Mouse (Mus musculus) heart, postnatal 25 days (tissue): Measurements from ENCODE around the gene Apoa4. TPM values are rescaled to one million over a fixed set of nuclear protein-coding genes. Genes with fewer than 3 reads are reported as not detected.

Experiments used
- DNase-seq: peaks from one replicate; pipeline ENCODE4 v3.0.0; 2022; ENCODE audit warnings: low spot score
- intact Hi-C: fragments of 180-260 bp; cut with DNase I; formaldehyde crosslinking; loops from one replicate; pipeline ENCODE4 v1.15.1; 2025
- total RNA-seq, 2 experiments: library from RNA; stranded (reverse); gene quantifications; 2 replicates each; pipeline ENCODE4 v1.2.3; 2021

The Apoa4 gene
- total RNA-seq, 2 experiments from 2014 or later: not detected

DNA sequence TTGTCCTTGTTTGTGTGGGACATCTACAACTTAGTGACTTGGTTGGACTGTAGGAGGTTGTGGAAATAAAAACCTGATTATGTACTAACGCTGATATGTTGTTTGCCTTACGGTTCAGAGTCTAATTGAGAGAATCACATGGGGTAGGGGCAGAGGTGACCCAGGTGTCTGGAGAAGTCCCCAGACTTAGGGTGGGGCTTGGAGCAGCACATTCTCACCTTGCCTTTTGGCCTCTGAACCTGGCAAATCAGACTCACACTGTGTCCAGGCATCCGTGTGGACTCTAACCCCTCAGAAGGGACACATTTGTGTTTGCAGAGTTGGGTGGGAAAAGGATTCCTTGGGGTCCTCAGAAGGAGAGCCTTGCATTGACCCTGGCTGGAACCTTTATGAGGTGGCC, 16.4 kb upstream of the Apoa4 start:
- no peak for DNase-seq
- intact Hi-C loops: no loop called here

DNA sequence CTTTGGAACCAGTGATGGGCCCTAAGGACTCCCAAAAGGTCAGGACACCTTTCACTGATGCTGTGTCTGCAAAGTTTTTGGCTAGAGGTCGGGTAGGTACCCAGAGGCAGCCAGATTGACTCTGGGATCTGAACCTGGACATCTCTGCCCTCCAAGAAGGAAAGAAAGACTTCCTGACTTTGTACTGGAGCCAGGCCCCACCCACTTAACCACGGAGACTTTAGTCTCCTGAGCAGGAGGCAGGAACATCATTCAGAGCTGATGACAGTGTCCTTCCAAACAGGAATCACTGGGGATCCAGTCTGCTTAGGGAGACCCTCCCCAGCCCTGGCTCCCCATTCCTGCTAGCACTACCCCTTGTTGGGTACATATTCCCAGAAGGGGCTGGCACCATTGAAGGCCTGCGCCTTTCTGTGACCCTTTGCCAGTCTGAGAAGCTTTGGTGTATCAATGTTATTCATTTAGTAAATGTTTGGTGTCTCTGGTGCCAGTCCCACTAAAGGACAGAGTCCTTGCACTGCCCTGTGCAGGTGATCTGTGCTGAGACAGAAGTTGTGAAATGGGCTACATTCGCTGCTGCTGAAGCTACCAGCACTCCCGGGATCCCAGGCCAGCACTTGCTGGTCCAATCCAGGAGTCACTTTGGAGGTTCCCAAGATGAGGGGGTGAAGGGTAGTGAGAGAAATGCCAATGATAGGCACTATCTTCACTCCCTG, 15.4 kb upstream of the Apoa4 start:
- intact Hi-C loops: no loop called here
- no peak for DNase-seq

DNA sequence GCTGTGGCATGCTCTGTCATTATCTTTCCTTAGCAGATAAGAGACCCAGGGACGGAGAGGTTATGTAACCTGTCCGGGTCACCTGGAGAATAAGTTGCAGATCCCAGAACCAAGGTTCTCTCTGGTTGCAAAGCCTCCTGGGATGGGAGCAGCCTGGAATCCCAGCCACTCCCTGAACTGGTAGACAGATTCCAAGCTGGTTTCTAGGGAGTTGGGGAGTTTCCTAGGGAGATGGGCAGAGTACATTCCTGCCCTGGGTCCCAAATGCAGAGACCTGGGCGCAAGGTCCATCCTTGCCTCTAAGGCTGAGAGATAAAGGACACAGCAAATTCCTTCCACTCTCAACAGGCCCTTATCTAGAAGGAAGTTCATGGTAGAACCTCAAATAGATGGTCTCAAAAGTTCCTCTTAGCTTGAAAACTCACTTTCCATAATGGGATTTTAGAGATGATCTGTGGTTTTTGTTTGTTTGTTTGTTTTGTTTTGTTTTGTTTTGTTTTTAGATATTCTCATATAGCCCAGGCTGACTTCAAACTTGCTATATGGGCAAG, 13.4 kb upstream of the Apoa4 start:
- DNase-seq: no peak
- intact Hi-C loops: no loop called here

GRCm38 (mm10) chr9:46228491-46228890, 12.0 kb upstream of the Apoa4 start, which contains the start of gene Apoa1:
Gene Apoa1, plus strand, starts transcription at chr9:46228580.
- intact Hi-C loops: no loop called here
- no peak for DNase-seq

- intact Hi-C loops: no loop called here
- DNase-seq: peak; percentile 60
Observed at GRCm38 (mm10) chr9:46229573-46230449, 10.7 kb upstream of the Apoa4 start.

GRCm38 (mm10) chr9:46230450-46230975, 10.0 kb upstream of the Apoa4 start:
- no peak for DNase-seq
- intact Hi-C loops: no loop called here

DNA sequence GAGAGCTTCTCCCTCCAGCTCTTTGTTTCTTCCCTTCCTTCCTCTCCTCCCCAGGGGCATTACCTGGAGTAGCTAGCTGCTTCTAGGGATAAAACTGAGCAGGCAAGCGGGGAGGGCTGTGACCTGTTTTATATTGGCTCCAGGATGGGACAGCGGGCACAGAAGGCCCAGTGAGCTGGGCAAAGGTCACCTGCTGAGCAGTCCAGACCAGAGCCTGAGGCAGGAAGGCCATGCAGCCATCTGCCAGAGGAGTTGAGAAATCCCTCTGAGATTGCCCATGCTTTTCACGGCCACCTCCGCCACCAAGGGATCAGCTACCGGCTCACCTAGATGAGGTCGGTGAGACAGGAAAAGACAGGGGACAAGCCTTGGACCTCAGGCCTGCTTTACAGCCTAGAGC, 5.3 kb upstream of the Apoa4 start:
- intact Hi-C loops: no loop called here
- DNase-seq: no peak

DNA sequence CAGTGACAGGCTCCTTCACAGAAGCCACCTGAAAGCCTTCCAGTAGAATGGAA, 5.1 kb upstream of the Apoa4 start, which contains the start of gene Apoc3:
Apoc3 (minus strand) TSS at position 41 of the 53 bp plus-strand sequence.
- intact Hi-C loops: no loop called here
- DNase-seq: no peak

DNA sequence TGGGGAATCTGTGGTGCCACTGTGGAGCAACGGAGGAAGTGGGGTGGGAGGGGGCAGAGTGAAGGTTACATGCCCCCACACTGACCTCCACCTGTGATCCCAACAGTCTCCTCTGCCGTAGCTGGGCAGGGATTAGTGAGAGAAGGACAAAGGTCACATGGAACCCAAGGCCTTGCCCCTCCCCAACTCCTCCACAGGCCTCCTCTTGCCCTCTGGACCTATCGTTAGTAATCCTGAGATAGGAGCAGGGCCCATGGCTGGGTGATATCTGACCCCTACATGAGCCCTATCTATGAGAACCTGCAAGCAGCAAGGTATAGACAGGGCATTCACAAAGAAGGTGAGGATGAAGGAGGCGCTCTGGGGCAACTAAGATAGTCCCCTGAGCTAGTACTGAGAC, 4.8 kb upstream of the Apoa4 start:
- DNase-seq: no peak
- intact Hi-C loops: no loop called here

DNA sequence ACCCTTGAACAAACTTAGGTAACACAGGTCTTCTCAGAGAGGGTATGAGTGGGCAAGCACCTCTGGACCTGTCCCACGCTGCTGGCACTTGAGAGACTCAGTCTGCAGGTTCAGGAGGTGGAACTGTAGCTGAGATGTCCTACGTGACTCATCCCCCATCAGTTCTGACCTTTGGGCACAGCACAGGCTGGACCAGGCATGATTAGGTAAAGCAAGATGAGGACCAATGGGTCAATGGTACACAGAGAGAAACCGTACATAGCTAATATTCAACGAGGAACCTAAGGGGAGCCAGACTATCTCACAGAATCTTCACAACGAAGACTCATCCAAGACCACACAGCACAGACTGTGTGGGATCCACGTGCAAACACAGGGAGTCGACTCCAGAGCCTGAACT, 1.6 kb upstream of the Apoa4 start:
- intact Hi-C loops: no loop called here
- DNase-seq: no peak

GRCm38 (mm10) chr9:46241818-46242217, 1.3 kb downstream of the Apoa4 start:
- DNase-seq: no peak
- intact Hi-C loops: no loop called here

- intact Hi-C loops: no loop called here
Observed at GRCm38 (mm10) chr9:46243122-46243521, 2.6 kb downstream of the Apoa4 start.

GRCm38 (mm10) chr9:46243584-46243983, 3.1 kb downstream of the Apoa4 start:
- DNase-seq: no peak

More at GRCm38 (mm10) chr9:46243122-46243521, 2.6 kb downstream of the Apoa4 start:
- no peak for DNase-seq

DNA sequence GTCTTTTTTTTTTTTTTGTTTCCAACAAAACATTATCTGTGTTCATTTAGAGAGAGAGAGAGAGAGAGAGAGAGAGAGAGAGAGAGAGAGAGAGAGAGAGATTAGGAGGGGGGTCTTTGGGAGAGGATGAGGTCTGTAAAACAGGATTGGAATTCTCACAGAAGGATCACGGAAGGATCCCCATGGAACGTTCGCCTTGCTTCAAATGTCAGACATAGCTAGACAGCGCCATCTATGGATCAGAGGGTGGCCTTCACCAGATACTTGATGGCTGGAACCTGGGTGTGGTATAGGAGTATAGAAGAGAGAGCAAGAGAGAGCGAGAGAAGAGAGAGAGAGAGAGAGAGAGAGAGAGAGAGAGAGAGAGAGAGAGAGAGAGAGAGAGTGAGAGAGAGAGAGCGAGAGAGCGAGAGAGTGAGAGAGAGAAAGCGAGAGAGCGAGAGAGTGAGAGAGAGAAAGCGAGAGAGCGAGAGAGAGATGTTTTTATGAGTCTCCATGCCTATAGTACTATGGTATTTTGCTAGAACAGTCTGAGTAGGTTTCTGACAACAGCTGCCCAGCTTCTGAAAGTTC, 6.3 kb downstream of the Apoa4 start:
- intact Hi-C loops: loop anchor here (1.0 to 5.0 kb wide), 2 partner anchors 60 to 244 kb away; no protein-coding TSS in a partner anchor
- DNase-seq: no peak

More at GRCm38 (mm10) chr9:46243584-46243983, 3.1 kb downstream of the Apoa4 start:
- intact Hi-C loops: no loop called here

DNA sequence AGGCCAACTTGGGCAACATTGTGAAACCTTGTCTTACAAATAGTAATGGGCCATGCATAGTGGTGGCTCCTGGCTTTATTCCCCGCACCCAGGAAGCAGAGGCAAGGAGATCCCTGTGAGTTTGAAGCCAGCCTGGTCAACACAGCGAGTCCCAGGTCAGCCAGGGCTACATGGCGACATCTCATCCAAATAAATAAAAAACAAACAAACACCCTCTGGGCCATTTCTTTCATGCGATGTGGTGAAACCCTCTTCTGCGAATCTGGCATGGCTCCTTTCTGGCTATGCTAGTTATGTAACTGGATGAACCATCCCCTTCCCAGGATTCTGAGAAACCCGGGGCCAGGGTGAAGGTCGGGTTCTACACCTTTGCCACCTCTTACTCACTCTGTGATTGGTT, 15.7 kb downstream of the Apoa4 start:
- no peak for DNase-seq
- intact Hi-C loops: no loop called here

DNA sequence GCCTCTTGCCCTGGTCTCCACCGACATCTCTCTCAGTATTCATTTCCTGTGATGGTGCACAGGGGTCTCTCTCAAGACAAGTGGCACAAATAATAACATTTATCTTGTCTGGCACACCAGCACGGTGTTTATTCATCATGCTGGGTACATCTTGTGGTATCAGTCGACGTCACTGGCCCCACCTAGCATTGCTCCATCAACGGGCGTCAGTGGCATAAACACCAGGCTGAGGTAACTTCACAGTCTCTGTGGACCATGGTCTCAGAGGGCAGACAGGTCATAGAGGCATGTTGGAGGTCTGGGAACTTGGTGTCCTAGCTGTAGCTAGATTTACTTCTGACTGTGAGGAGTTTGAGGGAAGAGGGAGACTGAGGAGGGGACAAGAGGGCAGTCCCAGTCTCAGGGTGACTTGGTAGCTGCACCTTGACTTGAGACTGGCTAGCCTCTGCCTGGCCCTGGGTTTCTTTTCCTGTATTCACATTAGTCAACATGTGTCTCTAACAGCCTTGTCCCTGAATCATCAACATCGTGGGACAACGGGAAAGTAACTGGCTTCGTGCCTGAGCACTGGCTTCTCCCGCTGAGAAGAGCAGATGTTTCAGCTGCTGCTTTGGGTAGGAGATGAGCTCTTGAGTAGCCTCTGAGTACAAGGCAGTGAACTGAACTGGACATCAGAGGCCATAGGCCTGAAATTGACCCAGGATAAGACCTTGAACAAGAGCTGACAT, 16.3 kb downstream of the Apoa4 start:
- intact Hi-C loops: no loop called here
- DNase-seq: no peak

DNA sequence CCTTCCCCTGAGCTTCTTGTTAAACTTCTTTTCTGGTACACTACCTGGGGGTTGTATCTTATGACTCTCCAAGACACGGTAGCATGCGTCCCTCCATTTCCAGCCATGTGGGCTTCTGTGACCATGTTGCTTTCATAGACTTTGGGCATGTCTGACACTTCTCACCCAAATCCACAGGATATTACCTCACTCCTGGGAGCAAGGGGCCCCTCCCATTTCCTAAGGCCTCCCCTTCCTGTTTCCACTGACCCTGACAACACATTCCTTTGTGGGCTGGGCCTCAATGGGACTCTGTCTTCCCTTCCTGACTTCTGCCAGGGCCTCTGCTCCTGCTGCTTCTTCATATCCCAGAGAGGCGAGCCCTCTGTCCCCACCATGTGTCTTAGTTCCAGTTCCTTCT, 17.1 kb downstream of the Apoa4 start:
- DNase-seq: no peak
- intact Hi-C loops: no loop called here

- DNase-seq: no peak
- intact Hi-C loops: no loop called here
Observed at GRCm38 (mm10) chr9:46259111-46259510, 18.6 kb downstream of the Apoa4 start.

DNA sequence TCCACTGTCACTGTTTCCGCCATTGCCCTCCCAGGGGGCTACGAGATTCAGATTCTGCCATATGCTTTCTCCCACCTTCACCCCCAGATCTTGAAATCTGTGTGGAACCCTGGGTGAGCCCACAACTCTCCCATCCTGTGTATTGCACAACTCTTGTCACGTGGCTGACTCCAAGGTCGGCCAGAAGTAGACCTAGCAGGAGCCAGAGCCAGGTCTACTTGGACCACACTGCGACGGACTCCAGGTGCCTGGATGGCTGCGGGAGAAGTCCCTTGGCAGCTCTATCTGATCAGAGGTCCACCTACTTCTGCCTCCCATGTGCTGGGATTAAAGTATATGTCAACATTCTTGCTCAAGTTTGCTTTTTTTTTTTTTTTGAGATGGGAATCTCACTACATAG, 20.6 kb downstream of the Apoa4 start:
- no peak for DNase-seq
- intact Hi-C loops: no loop called here

- intact Hi-C loops: no loop called here
- no peak for DNase-seq
Observed at GRCm38 (mm10) chr9:46268343-46268873, 27.9 kb downstream of the Apoa4 start, which contains the start of gene Apoa5. Gene Apoa5, plus strand, starts transcription at chr9:46268633.
